Mouse (Mus musculus): ENCODE data around the gene Itga2.

Gene Itga2

DNA sequence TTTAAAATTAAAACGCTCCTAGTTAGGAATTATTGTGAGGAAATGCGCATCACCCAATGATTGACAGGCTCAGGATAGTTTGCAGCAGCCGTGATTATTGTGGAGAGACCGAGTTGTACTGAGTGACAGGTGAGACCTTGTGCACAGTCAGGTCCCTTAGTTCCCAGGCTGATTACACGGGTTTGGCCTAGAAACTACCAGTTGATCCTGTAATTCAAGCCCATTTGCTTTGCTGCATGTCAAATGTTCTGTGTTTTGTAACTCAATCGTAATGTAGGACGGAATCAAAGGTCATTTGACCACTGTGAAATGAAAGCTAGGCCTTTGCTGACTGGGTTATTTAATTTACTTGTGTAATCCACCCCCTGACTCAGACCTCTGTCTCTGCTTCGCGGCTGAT lies 113.4 kb downstream of the Itga2 start:
- DNase-seq (ENCODE audit: low spot score), result no peak

DNA sequence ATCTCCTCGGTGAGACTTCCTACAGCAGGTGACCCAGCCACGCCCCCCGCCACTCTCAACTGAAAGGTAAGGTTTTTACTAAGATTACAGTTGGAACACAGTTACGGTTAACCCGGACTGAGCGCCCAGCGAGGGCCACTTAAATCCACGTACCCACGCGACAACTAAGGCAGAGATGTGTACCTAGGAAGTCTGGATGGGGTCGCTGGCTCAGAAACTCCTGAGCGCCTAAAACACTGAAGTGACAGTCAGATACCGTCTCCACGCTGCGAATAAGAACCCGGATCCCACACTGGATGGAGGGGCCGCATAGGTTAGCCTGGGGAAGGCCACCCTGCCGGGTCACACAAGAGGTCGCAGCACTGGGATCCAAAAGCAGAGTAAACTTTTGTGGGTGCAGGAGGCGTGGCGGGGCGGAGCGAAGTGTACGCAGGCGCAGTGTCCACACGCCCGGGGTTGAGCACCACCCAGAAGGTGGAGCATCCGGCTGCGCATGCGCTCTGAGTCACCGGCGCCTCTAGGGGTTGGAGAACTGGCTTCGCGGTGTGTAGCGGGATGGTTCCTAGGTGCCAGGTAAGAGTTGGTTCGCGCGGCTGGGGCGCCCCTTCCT lies 114.0 kb downstream of the Itga2 start, which contains the start of gene Mocs2:
Mocs2 (plus strand) TSS at position 486 of the 610 bp plus-strand sequence.
- peak; percentile 85 for DNase-seq (ENCODE audit: low spot score)

DNA sequence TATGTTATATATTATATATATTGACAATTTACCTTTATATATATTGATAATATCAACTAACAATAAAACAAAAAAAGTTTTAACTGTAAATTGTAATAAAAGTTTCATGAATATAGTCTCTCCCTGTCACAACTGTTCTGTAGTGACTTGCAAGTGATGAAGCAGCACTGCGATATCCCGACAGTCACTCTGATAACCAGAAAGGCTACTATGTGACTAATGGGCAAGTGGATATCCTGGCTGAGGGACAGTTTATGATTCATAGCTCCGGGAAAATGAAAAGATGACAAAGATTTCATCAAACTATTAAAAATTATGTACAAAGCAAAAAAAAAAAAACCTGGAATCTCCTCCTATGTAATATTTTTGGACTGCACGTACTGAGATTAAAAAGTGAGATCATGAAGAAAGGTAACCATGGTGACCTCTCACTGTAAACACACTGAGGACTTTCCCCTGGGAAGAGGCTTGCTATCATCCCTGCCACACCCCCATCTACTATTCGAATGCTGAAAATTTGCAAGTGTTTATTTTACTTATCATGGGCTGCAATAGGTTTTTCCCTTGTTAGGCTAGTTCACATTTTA lies 122.2 kb downstream of the Itga2 start:
- no peak for DNase-seq (ENCODE audit: low spot score)

- no peak for DNase-seq (ENCODE audit: low spot score)
Observed at GRCm38 (mm10) chr13:114802971-114803370, 128.9 kb downstream of the Itga2 start.

- DNase-seq (ENCODE audit: low spot score), result no peak
Observed at GRCm38 (mm10) chr13:114801857-114802256, 130.0 kb downstream of the Itga2 start.

- DNase-seq (ENCODE audit: low spot score), result peak; percentile 9
Observed at GRCm38 (mm10) chr13:114793250-114794030, 138.5 kb downstream of the Itga2 start.

- no peak for DNase-seq (ENCODE audit: low spot score)
Observed at GRCm38 (mm10) chr13:114791511-114791910, 140.4 kb downstream of the Itga2 start.

Data from ovary, postnatal 10 days (tissue).